In genomic region chrX:7863181-7863580, GRCm38 (mm10) we compare ENCODE assay signal across 30 mouse cellular contexts.
"Had no signal": no experiment of that assay in that cellular context is flagged by ENCODE, and none has a peak within 500 bp of the region (broad histone marks: within the 10 kb centered on the region; RNA-seq: fewer than 3 reads in every experiment).

No protein-coding gene starts in this region.

- H3K4me3 ChIP-seq: heart, embryonic 10.5 days; heart, embryonic 12.5 days; heart, embryonic 13.5 days; heart, embryonic 15.5 days; hindbrain, embryonic 10.5 days; hindbrain, embryonic 12.5 days; hindbrain, embryonic 13.5 days; hindbrain, embryonic 15.5 days; intestine, embryonic 15.5 days; kidney, embryonic 15.5 days; layer of hippocampus, adult 2 months had no signal

- H3K9ac ChIP-seq: heart, embryonic 12.5 days; heart, embryonic 13.5 days; heart, embryonic 15.5 days; hindbrain, embryonic 12.5 days; hindbrain, embryonic 13.5 days; hindbrain, embryonic 14.5 days; hindbrain, embryonic 15.5 days; intestine, embryonic 15.5 days; kidney, embryonic 15.5 days had no signal

- H3K36me3 ChIP-seq: intestine, embryonic 15.5 days had no signal

- DNase-seq: heart, postnatal 10 days; heart, postnatal 36 days; heart, postnatal 4 days; kidney, adult 11 months; kidney, adult 18-20 months; kidney, adult 2 months; kidney, adult 8-10 months; kidney, adult 9 months; kidney, postnatal 10 days; kidney, postnatal 14 days; kidney, postnatal 25 days; kidney, postnatal 36 days; kidney, postnatal 4 days; layer of hippocampus, adult 9-11 months; layer of hippocampus, postnatal 36 days had no signal

- H3K27ac ChIP-seq: heart, embryonic 10.5 days; heart, embryonic 13.5 days; heart, embryonic 15.5 days; hindbrain, embryonic 10.5 days; hindbrain, embryonic 12.5 days; hindbrain, embryonic 13.5 days; hindbrain, embryonic 14.5 days; hindbrain, embryonic 15.5 days; hindbrain, postnatal 0 days; intestine, embryonic 15.5 days; kidney, embryonic 15.5 days; kidney, postnatal 0 days; layer of hippocampus, adult 2 months had no signal

- H3K27me3 ChIP-seq: heart, embryonic 12.5 days; heart, embryonic 13.5 days; heart, embryonic 15.5 days; hindbrain, embryonic 12.5 days; hindbrain, embryonic 13.5 days; hindbrain, embryonic 15.5 days; intestine, embryonic 15.5 days; kidney, embryonic 15.5 days had no signal

- H3K4me1 ChIP-seq: heart, embryonic 10.5 days; heart, embryonic 12.5 days; heart, embryonic 15.5 days; hindbrain, embryonic 10.5 days; hindbrain, embryonic 12.5 days; hindbrain, embryonic 13.5 days; hindbrain, embryonic 15.5 days; intestine, embryonic 15.5 days; kidney, embryonic 15.5 days had no signal

- H3K4me2 ChIP-seq: heart, embryonic 11.5 days; heart, embryonic 12.5 days; heart, embryonic 13.5 days; heart, embryonic 15.5 days; hindbrain, embryonic 12.5 days; hindbrain, embryonic 13.5 days; hindbrain, embryonic 14.5 days; hindbrain, embryonic 15.5 days; intestine, embryonic 15.5 days; kidney, embryonic 15.5 days had no signal

- H3K9me3 ChIP-seq: heart, embryonic 10.5 days; heart, embryonic 12.5 days; heart, embryonic 13.5 days; heart, embryonic 15.5 days; hindbrain, embryonic 10.5 days; hindbrain, embryonic 12.5 days; hindbrain, embryonic 13.5 days; hindbrain, embryonic 15.5 days; intestine, embryonic 15.5 days; kidney, embryonic 15.5 days had no signal
